Mouse (Mus musculus) thymus, adult 2 months (tissue): Measurements from ENCODE around the gene Arcn1. TPM values are rescaled to one million over a fixed set of nuclear protein-coding genes. Genes with fewer than 3 reads are reported as not detected.
A peak's percentile ranks its signal among the peaks of the same experiment; 100 is the strongest.
"Not testable (repeated sequence)": the region's sequence is repeated elsewhere in the genome, so short reads cannot be mapped to it uniquely, and the experiment has no call there.

ENCODE experiments used
- DNase-seq: peaks from one replicate; pipeline ENCODE4 v3.0.0; 2021
- H3K27ac ChIP-seq: fragments of 200-500 bp; 2 replicates; pipeline ENCODE4 v1.5.1; 2012; ENCODE audit warnings: low read length, control low read depth; ENCODE audit not compliant: control insufficient read depth, insufficient read depth
- H3K27me3 ChIP-seq: fragments of 200-500 bp; 2 replicates; pipeline ENCODE4 v1.6.1; 2012; ENCODE audit warnings: mild to moderate bottlenecking, low read length, moderate library complexity, mixed read lengths; ENCODE audit not compliant: control insufficient read depth, insufficient read depth
- H3K36me3 ChIP-seq: fragments of 200-500 bp; 2 replicates; pipeline ENCODE4 v1.6.1; 2012; ENCODE audit warnings: mild to moderate bottlenecking, low read length, moderate library complexity; ENCODE audit not compliant: control insufficient read depth, insufficient read depth
- H3K4me1 ChIP-seq: fragments of 200-500 bp; replicated peaks from 2 replicates; pipeline ENCODE4 v1.6.1; 2012; ENCODE audit warnings: low read length; ENCODE audit not compliant: control insufficient read depth, insufficient read depth
- H3K4me3 ChIP-seq: fragments of 200-500 bp; 2 replicates; pipeline ENCODE4 v1.5.1; 2012; ENCODE audit warnings: mild to moderate bottlenecking, low read length, control low read depth, moderate library complexity; ENCODE audit not compliant: control insufficient read depth, insufficient read depth
- CTCF ChIP-seq: fragments of 200-500 bp; IDR thresholded peaks from 2 replicates; pipeline ENCODE4 v1.5.1; 2012; ENCODE audit warnings: mild to moderate bottlenecking, control low read depth, low read length, moderate library complexity, borderline replicate concordance; ENCODE audit not compliant: control insufficient read depth, poor library complexity, insufficient read depth; ENCODE audit errors: extremely low read depth
- POLR2A ChIP-seq: fragments of 200-500 bp; IDR thresholded peaks from 2 replicates; pipeline ENCODE4 v1.6.1; 2012; ENCODE audit warnings: mild to moderate bottlenecking, low read length, control low read depth, moderate library complexity; ENCODE audit not compliant: control insufficient read depth, poor library complexity, insufficient read depth; ENCODE audit errors: extremely low read depth
- WGBS: fragments of 180-500 bp; shearing (Covaris S2); methylation state at CpG from one replicate; pipeline ENCODE4 v1.1.7; 2018; 5-methylcytosine and 5-hydroxymethylcytosine counted together
- polyA plus RNA-seq: library from polyadenylated mRNA; depleted of rRNA; stranded (reverse); fragments of >200 nt; gene quantifications from 2 replicates; pipeline ENCODE4 v1.2.3, GENCODE M21; 2012

The Arcn1 gene
- polyA plus RNA-seq, 1 experiment, result 42.0 TPM

DNA sequence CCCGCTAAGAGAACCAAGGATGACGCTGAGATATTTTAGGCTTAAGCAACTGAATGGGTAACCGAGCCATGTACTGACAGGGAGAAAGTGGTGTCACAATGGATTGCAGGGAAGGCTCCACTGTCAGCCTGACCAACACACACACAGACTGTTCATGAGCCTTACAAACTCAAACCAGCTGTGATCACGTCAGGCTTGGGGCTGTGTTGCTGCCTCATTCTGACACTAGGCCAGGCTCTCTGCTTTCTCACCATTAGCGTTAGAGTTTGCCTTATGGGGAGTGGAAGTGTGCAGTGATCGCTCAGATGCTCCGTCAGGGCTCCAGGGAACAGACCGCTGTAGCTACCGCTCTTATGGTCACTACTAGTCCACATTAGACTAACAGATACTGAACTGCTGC lies 25.2 kb upstream of the Arcn1 start:
- no peak overlapping the region for H3K4me3 ChIP-seq
- WGBS, result 97% methylated on average over 9 of the region's 9 CpGs
- H3K27ac ChIP-seq, result no peak overlapping the region
- TF ChIP-seq CTCF, result no peak
- no peak for TF ChIP-seq POLR2A
- H3K36me3 ChIP-seq, result peaks cover 5% of the 10 kb centered on the region; the same call in 1 of the 2 replicates
- H3K27me3 ChIP-seq, result no peaks in the 10 kb centered on the region
- no peak for DNase-seq
- H3K4me1 ChIP-seq, result no peaks in the 10 kb centered on the region

DNA sequence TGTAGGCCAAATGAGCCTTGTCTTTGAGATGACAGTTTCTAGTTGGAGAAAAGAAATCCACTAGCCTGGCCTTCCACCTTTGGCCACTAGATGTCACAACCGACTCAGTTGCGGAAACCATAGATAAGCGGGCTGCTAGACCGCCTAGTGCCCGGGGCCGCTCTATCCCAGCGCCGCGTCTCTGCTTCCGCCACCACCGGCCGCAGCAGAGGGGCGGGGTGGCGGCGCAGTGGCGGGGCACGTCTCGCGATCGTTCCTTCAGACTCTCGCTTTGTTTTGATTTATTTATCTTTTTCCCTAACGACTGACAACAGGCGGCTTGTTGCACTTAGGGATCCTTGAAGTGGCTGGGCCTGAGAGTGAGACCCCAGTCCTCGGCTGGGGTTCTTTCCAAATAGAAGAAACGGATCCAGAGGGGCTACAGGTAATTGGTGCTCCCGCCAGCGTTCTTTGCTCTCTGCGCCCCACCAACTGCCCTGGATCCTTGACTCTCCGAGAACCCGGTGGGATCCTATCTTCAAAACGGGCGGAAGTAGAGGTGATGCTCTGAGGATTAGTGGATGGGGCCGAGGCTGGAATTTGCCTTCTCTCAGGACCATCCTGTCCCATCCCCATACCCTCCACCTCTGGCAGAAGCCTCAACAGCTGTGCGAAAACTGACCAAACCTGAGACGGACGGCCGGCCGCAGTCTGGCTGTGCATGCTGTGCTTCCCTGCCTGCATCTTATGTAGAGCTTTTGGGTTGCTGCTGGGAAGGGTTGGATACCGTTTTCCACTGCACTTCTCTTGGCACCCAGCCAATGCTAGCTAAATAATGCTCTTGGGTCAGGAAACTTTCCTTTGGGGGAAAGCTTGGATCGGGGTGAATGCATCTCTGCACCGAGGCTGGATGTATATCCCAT lies 5.4 kb upstream of the Arcn1 start:
- TF ChIP-seq POLR2A, result no peak
- peak; percentile 83 for TF ChIP-seq CTCF
- Histone ChIP-seq H3K36me3 (no peaks in the 10 kb centered on the region), H3K27ac (peak overlapping the region; percentile 33; the same call in 1 of the 2 replicates), H3K4me3 (peak overlapping the region; percentile 87), H3K27me3 (no peaks in the 10 kb centered on the region), H3K4me1 (peaks cover 5% of the 10 kb centered on the region)
- peak; percentile 91 for DNase-seq
- WGBS, result under 1% methylated on average over 41 of the region's 41 CpGs

DNA sequence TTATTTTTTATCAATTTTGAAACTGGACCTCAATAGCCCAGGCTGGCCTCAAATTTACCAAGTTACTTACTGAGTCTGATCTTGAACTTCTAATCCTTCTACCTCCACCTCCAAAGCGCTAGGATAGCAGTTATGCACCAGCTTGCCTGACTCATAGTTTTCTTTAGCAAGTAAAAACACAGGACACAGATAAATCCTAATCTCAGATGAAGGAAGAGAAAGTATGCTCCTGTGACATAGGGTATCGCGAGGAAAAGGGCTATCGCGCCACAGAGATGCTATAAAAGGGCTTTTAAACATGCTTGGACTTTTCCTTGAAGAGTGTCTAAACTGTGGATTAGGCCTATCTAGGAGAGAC lies 4.7 kb upstream of the Arcn1 start:
- WGBS, result 38% methylated on average over 5 of the region's 5 CpGs

DNA sequence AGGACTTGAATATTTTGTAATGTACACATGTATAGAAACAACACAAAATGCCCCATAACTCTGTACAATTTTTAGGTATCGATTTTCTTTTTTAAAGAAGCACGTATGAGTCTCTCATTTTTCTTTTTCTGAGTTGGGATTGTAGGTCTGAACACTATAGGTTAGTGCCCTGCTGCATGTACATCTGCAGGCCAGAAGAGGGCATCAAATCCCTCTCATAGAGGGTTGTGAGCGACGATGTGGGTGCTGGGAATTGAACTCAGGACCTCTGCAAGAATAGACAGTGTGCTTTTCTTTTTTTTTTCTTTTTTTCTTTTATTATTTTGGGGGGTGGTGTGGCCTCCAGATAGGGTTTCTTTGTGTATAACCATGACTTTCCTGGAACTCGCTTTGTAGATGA lies 3.7 kb upstream of the Arcn1 start:
- no peaks in the 10 kb centered on the region for H3K27me3 ChIP-seq
- peaks cover 5% of the 10 kb centered on the region for H3K4me1 ChIP-seq
- DNase-seq, result no peak
- no peak overlapping the region for H3K27ac ChIP-seq
- no peak overlapping the region for H3K4me3 ChIP-seq
- TF ChIP-seq POLR2A (no peak), CTCF (no peak)
- no peaks in the 10 kb centered on the region for H3K36me3 ChIP-seq
- 96% methylated on average over 5 of the region's 5 CpGs for WGBS

More for the DNA sequence above, 4.7 kb upstream of the Arcn1 start:
- Histone ChIP-seq H3K27me3 (no peaks in the 10 kb centered on the region), H3K4me1 (peaks cover 5% of the 10 kb centered on the region), H3K27ac (no peak overlapping the region; the same call in 1 of the 2 replicates), H3K36me3 (no peaks in the 10 kb centered on the region), H3K4me3 (no peak overlapping the region)
- TF ChIP-seq POLR2A (no peak), CTCF (no peak)
- no peak for DNase-seq

DNA sequence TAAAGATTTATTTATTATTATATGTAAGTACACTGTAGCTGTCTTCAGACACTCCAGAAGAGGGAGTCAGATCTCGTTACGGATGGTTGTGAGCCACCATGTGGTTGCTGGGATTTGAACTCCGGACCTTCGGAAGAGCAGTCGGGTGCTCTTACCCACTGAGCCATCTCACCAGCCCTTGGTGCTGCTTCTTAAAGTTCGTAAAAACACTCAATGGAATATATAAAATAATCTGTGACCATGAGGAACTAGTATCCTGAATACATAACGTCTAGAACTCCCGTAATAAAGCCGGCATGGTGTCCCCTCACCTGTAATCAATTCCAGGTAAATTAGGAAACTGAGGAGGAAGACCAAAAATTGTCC lies 367 bp upstream of the Arcn1 start:
- DNase-seq, H3K36me3 ChIP-seq, H3K27ac ChIP-seq, H3K27me3 ChIP-seq, H3K4me1 ChIP-seq, H3K4me3 ChIP-seq: not testable (repeated sequence)
- 38% methylated on average over 8 of the region's 9 CpGs for WGBS

DNA sequence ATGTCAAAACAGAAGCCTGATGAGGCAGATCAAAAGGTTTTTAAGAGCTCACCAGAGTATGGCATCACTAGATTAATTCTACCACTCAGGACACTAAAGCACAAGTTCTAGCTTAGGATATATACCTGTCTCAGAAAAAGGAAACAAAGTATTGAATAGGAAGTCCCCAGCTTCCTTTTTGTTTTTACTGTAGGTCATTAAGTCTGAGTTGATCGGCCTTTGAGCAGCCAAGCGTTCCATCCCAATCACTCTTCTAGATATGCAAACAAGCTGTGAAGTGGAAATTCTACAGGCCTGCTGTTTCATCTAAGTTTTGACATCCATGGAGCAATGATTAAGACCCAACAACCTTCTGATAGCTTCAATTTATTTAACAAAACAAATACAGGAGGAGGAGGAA lies 6.8 kb downstream of the Arcn1 start:
- no peak for DNase-seq
- H3K27me3 ChIP-seq, result no peaks in the 10 kb centered on the region
- no peaks in the 10 kb centered on the region for H3K4me1 ChIP-seq
- peaks cover 24% of the 10 kb centered on the region for H3K36me3 ChIP-seq
- H3K4me3 ChIP-seq, result no peak overlapping the region
- H3K27ac ChIP-seq, result no peak overlapping the region
- 78% methylated on average over 2 of the region's 2 CpGs for WGBS
- TF ChIP-seq POLR2A, result no peak
- TF ChIP-seq CTCF, result no peak

DNA sequence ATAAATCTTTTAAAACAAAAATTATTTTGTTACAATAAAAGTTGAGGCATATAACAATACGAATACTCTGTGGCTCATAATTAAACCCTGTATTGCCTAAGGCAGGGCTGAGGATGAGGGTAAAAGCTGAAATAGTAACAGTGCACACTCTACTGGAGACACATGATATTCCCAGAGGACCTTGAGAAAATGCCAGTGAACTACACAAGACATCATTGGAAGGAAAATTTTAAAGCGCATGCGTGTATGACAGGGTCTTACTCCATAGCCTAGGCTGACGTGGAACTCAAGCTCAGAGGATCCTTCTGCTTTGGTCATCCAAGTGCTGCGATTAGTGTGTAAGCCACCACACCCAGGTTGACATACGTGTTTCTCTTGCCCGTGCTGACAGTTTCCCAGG lies 19.2 kb downstream of the Arcn1 start:
- Histone ChIP-seq H3K27ac (no peak overlapping the region), H3K4me3 (no peak overlapping the region), H3K27me3 (no peaks in the 10 kb centered on the region), H3K36me3 (peaks cover 90% of the 10 kb centered on the region), H3K4me1 (no peaks in the 10 kb centered on the region)
- TF ChIP-seq CTCF, result no peak
- TF ChIP-seq POLR2A, result no peak
- 96% methylated on average over 7 of the region's 7 CpGs for WGBS
- no peak for DNase-seq
